Mouse (Mus musculus): ENCODE measurements at regions not wholly inside any gene's neighbourhood (a gene's known extent, or its start where the extent isn't known, plus 50 kb on each side); places are given as distances from the start of the nearest gene placed in this dataset.

GRCm38 (mm10) chr7:133468346-133468745, 133.6 kb downstream of the Tex36 start:
- no peak for DNase-seq (ENCODE audit: low spot score)

- no peak for DNase-seq (ENCODE audit: low spot score)
Observed at GRCm38 (mm10) chr7:133467579-133467978, 134.4 kb downstream of the Tex36 start.

- DNase-seq (ENCODE audit: low spot score): no peak
Observed at GRCm38 (mm10) chr7:133459306-133459705, 142.7 kb downstream of the Tex36 start.

GRCm38 (mm10) chr7:133457436-133458324, 144.3 kb downstream of the Tex36 start:
- DNase-seq (ENCODE audit: low spot score): no peak

GRCm38 (mm10) chr7:133450246-133450645, 151.7 kb downstream of the Tex36 start:
- DNase-seq (ENCODE audit: low spot score): no peak

- no peak for DNase-seq (ENCODE audit: low spot score)
Observed at GRCm38 (mm10) chr7:133447079-133447478, 154.9 kb downstream of the Tex36 start.

- no peak for DNase-seq (ENCODE audit: low spot score)
Observed at GRCm38 (mm10) chr7:133441661-133442060, 160.3 kb downstream of the Tex36 start.

- no peak for DNase-seq (ENCODE audit: low spot score)
Observed at GRCm38 (mm10) chr7:133441169-133441568, 160.8 kb downstream of the Tex36 start.

- DNase-seq (ENCODE audit: low spot score): no peak
Observed at GRCm38 (mm10) chr7:133440711-133441110, 161.2 kb downstream of the Tex36 start.

GRCm38 (mm10) chr7:133440086-133440485, 161.9 kb downstream of the Tex36 start:
- no peak for DNase-seq (ENCODE audit: low spot score)

GRCm38 (mm10) chr7:133438631-133439030, 163.3 kb downstream of the Tex36 start:
- no peak for DNase-seq (ENCODE audit: low spot score)

- DNase-seq (ENCODE audit: low spot score): no peak
Observed at GRCm38 (mm10) chr7:133437866-133438265, 164.1 kb downstream of the Tex36 start.

- no peak for DNase-seq (ENCODE audit: low spot score)
Observed at GRCm38 (mm10) chr7:133435596-133436357, 166.2 kb downstream of the Tex36 start.

GRCm38 (mm10) chr7:133434027-133434820, 167.7 kb downstream of the Tex36 start:
- DNase-seq (ENCODE audit: low spot score): no peak

GRCm38 (mm10) chr7:133432343-133432742, 169.6 kb downstream of the Tex36 start:
- DNase-seq (ENCODE audit: low spot score): no peak

- DNase-seq (ENCODE audit: low spot score): no peak
Observed at GRCm38 (mm10) chr7:133402072-133402471, 199.9 kb downstream of the Tex36 start.

- no peak for DNase-seq (ENCODE audit: low spot score)
Observed at GRCm38 (mm10) chr7:133400691-133401090, 201.3 kb downstream of the Tex36 start.

- no peak for DNase-seq (ENCODE audit: low spot score)
Observed at GRCm38 (mm10) chr7:133388716-133389115, 213.2 kb downstream of the Tex36 start.

GRCm38 (mm10) chr7:133382032-133382712, 219.8 kb downstream of the Tex36 start:
- DNase-seq (ENCODE audit: low spot score): no peak

GRCm38 (mm10) chr7:133379373-133379772, 222.6 kb downstream of the Tex36 start:
- no peak for DNase-seq (ENCODE audit: low spot score)

- DNase-seq (ENCODE audit: low spot score): no peak
Observed at GRCm38 (mm10) chr7:133378338-133378737, 223.6 kb downstream of the Tex36 start.

All from testis, postnatal 14 days (tissue).